Mouse (Mus musculus) layer of hippocampus, postnatal 10 days (tissue): ENCODE results near the gene Ldlrad3. TPM values are rescaled to one million over a fixed set of nuclear protein-coding genes. Genes with fewer than 3 reads are reported as not detected.

Experiments used
- DNase-seq, 2 experiments: peaks; one replicate each; pipeline ENCODE4 v3.0.0; 2021; ENCODE audit warnings: low spot score in 2 of 2
- long read RNA-seq: library from polyadenylated mRNA; stranded (forward); transcript quantifications from one replicate; pipeline ENCODE4 v2.0.0, GENCODE M21; 2023
- total RNA-seq, 2 experiments: library from RNA; stranded (reverse); gene quantifications; 2 replicates each; pipeline ENCODE4 v1.2.3; 2021

Gene Ldlrad3
- total RNA-seq, result 10 to 100 TPM; 15.4 to 15.5 TPM
- long read RNA-seq, transcript Ldlrad3-201 (6 exons, 3,833 nt), result major isoform, 5 of 17 reads
- long read RNA-seq, partial matches to known transcripts, result 2 of 17 reads
- long read RNA-seq, other reads (novel, unspliced or antisense), result 9 of 17 reads

DNA sequence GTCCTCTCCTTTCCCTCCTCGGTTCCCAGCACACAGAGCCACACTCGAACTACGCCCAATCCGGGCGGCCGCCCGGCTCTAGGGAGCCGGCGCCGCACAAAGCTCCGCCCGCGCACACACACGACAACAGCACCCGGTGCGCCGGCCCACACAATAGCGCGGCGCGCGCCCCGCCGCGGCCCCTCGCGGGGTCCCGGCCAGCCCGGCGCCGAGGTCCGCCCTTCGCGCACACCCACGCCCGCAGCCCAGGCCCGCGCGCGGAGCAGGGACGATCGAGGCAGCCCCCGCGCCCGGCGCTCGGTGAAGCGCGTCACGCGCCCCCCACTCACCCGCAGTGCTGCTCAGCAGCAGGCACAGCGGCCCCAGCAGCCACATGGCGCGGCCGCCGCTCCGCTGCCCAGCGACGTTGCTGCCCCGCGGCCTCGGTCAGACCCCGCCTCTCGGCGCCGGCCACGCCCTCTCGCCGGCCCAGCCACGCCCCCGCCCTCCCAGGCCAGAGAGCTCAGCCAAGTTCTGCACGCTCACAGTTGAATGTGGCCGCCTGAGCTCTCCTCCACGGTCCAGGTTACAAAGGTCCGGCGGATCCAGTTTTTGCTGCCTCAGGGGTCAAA lies at the start of gene Ldlrad3:
Gene Ldlrad3 (minus strand): TSS at position 435 of the 611 bp plus-strand sequence.
- peak; percentile 79 to 89 for DNase-seq

DNA sequence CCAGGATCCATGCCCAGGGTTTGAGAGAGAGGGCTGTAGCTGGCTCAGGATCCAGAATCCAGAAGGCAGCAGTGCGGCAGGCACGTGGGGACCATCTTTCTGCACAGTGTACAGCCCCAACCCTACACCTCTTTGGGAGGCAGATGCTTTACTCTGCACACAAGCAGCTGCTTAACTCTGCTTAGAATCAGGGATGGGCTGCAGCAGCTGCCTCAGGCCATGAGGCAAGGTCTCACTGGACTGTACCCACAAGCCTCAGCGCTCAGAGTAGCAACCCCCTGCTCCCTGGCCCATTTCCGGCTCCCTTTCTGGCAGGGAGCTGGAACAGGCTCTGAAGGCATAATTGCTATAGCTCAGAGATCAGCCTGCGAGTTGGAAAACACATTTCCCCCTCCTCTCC lies 45.3 kb upstream of the Ldlrad3 start:
- no peak for DNase-seq

GRCm38 (mm10) chr2:102229126-102229525 lies 42.9 kb upstream of the Ldlrad3 start:
- no peak for DNase-seq

DNA sequence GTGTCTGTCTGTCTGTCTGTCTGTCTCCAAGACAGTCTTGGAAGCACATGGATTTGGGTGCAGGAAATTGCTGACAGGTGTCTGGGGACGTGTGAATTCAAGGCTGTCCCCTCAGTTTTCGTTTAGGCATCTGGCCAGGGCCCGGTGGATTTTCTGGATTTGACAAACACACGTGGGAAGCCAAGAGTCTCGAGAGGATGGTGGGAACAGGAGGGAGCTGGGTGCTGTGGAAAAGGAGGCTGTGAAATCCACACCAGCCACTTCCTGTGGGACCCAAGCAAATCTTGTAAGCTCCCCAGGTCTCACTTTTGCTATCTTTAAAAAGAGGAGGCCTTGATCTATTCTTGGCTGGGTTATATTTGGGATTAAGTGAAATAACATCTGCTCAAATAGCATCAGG lies 42.1 kb upstream of the Ldlrad3 start:
- DNase-seq, result no peak

GRCm38 (mm10) chr2:102227839-102228238 lies 41.7 kb upstream of the Ldlrad3 start:
- no peak for DNase-seq

GRCm38 (mm10) chr2:102226274-102226673 lies 40.1 kb upstream of the Ldlrad3 start:
- DNase-seq, result no peak

GRCm38 (mm10) chr2:102223355-102224128 lies 37.4 kb upstream of the Ldlrad3 start:
- no peak for DNase-seq

- no peak for DNase-seq
Measured at GRCm38 (mm10) chr2:102222749-102223148, 36.6 kb upstream of the Ldlrad3 start.

DNA sequence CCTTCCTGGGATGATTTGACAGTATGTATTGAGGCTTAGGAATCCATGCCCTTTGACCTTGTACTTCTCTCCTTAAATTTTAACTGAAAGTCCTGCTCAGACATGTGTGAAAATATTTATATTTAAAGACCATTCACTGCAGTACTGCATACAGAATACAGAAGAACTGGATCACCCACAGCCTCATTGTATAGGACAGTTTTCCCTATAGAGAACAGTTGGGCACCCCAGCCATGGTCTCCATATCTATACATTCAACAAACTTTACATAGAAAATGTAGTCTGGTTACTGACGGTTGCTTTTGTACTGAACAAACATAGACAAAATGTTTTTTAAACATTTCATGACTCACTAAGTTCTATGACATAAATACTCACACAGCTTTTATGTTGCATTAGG lies 30.6 kb upstream of the Ldlrad3 start:
- no peak for DNase-seq

GRCm38 (mm10) chr2:102212096-102212495 lies 25.9 kb upstream of the Ldlrad3 start:
- no peak for DNase-seq

DNA sequence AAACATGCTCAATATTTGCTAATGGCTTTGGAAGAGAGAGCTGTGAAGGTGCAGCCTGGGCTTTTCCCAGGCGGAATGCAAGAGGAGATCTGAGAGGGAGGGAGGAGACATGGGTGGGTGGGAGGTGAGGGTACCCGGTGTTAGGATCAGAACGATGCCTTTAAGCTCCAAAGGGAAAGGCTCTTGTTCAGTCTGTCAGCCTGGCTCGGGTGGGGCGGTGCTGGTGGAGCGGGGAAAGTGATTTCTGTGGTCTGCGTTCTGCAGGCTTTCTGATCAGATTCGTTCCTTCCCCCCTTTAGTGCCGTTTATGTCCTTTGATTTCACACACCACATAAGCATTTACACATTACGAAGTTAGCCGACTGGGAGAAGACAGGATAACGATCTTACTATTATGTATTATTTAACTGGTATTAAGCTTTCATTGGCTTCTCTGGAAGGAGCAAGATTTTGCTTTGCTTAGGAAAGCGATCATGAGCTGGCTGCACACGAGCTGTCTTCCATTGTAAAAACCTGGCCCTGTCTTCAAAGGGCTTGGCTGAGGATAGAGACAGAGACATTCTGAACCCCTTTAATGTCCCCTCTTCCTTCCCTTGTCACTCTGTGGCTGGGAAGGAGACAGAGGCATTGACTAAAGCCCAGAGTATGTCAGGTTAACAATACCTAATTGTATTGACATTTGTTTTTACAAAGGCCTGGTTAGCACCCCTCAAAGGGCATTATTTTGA lies 19.7 kb upstream of the Ldlrad3 start:
- DNase-seq, result no peak

GRCm38 (mm10) chr2:102203478-102203877 lies 17.3 kb upstream of the Ldlrad3 start:
- no peak for DNase-seq

DNA sequence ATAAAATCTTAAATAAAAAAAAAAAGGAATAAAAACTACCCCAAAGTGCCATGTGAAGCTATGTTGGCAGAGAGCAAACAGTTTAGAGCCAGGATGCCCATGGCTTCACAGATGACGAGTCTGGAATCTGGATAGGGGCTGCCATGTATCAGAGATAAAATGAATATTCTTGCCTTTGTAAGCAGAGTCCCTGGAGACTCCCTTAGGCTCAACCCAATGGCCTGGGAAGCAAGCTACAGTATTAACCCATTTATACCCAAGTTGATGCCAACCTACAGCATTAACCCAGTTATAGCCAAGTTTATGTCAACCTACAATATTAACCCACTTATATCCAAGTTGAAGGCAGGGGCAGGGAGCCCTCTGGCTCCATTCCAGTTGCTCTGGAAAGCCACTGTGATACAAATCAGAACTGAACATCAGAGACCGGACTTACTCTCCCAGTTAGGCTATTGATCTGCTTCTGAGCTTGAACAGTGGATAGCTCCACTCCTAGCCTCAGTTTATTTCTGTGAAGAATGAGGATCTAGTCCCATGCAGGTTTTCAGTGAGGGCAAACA lies 16.1 kb upstream of the Ldlrad3 start:
- no peak for DNase-seq

GRCm38 (mm10) chr2:102201198-102201948 lies 15.2 kb upstream of the Ldlrad3 start:
- DNase-seq, result no peak

DNA sequence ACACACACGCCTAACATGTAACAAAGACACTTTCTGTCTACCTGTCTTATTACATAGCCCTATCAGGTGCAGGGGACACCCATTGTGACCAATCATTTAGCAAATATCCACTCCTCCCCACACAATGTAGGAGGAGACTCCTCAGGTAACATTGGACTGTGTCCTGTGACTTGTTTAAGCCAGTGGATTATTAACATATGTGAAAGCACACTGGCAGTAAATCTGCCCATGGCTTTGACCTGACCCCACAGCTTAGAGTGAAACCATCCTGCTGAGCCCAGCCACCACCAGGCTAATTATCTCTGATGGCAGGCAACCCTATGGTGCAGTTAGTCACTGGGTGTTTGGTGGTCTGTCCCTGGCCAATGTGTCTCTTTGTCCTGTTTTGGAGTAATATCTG lies 11.1 kb upstream of the Ldlrad3 start:
- DNase-seq, result no peak

GRCm38 (mm10) chr2:102196709-102197108 lies 10.5 kb upstream of the Ldlrad3 start:
- DNase-seq, result no peak

GRCm38 (mm10) chr2:102195494-102195893 lies 9.3 kb upstream of the Ldlrad3 start:
- no peak for DNase-seq

DNA sequence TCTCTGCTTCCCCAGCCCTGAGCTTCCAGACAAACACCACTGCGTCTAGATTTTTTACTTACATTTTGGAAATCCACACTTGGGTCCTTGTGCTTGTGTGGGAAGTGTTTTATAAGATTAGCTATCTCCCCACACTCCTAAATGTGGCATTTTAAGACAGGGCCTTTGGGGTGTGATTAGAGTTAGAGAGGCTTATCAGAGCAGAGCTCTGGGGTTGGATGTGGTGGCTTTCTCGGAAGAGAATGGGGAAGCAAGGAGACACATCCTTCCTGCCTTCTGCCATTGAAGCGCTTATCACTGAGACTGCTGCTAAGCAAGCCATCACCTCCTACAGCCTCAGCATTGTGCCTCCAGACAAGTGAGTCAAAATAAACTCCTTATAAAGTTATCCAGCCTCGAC lies 8.1 kb upstream of the Ldlrad3 start:
- no peak for DNase-seq

DNA sequence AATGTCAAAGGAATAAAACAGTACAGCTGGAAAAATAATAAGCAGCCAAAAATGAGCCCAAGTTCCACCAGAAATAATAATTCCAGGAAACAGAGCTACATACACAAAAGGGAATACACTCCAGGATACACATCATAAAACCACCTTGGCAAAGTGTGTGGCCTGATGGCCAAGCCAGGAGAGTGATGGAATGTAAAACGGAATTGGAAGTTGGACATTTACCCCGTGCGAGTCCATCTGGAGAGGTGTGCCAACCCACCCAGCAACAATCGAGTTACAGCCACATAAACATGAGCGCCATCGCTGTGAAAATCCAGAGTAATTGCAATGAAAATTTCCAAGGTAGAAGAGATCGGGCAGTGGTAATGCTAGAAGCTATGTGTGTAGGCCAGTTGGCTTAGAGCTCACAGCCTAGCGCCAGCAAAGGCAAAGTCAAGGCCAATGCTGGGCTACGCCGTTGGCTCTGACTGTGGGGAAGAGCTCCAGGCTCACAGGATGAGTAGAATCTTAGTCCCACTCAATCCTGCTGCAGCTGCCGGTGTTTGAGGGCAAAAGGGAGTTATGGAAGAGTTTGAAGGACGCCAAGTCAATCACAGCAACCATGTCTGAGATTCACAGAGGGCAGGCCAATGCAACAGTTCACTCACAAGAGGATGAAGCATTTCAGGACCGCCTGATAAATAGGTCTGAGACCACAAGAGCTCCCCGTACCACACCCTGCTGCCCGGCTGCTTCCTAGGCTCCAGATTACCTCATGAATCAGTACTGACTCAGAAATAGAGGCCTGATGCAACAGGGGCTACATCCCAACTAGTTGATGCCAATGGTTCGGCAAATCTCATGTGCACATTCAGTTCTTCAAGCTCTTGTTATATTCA lies 7.0 kb upstream of the Ldlrad3 start:
- DNase-seq, result no peak

- DNase-seq, result no peak
Measured at GRCm38 (mm10) chr2:102191736-102192135, 5.6 kb upstream of the Ldlrad3 start.
